Mouse (Mus musculus) testis, postnatal 14 days (tissue): ENCODE data around the gene Nf2.
"Not testable (repeated sequence)": the region's sequence is repeated elsewhere in the genome, so short reads cannot be mapped to it uniquely, and the experiment has no call there.

Experiments used
- DNase-seq: peaks from one replicate; pipeline ENCODE4 v3.0.0; 2021; ENCODE audit warnings: low spot score

The Nf2 gene

GRCm38 (mm10) chr11:4837342-4837741 is 12.0 kb downstream of the Nf2 start:
- no peak for DNase-seq

- DNase-seq: no peak
These were observed 12.6 kb downstream of the Nf2 start for GRCm38 (mm10) chr11:4836755-4837154.

DNA sequence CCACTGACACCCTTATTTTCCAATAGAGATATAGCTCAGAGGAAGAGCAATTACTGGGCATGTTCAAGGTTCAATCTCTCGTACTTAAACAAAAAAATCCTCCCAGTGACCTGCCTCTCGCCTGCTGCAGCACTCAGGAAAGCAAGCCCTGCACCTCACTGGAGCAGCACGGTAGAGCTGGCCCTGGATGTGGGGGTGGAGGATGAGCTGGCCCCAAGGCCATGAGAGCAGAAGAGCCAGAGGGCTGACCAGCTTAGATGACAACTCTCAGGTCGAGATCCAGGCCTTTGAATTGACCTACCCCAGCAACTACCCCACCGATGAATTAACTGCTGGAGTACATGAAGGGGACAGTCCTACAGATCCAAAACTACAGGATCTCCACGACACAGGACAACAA is 13.9 kb downstream of the Nf2 start:
- no peak for DNase-seq

DNA sequence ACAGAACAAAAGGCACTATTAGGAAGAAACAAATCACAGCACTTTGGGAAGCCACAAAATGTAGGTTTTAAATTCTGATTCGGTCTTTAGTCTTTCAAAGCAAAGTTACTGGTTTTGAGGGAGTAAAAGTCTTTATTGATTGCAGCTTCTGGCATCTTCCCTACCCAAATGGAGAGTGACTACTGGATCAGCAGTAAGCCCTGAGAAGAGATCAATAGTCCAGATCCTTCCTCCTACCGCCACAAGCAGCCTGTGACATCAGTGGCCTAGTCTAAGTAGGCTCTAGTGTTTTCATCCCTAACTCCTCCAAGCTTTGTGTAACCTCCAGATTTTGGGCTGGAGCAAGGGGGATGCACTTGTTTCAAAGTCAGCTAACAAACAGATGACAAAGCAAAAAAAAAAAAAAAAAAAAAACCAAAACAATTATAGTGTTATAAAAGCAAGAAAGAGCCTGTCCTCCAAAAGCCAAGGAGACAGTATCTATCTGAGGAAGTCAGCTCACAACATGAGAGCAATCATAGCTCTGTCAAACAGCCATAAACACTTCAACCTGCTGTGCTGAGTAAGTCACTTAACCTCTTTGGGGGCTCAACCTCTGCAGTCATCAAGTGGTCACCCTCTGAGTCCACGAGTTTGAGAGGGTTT is 15.9 kb downstream of the Nf2 start:
- no peak for DNase-seq

- no peak for DNase-seq
These were observed 18.3 kb downstream of the Nf2 start for GRCm38 (mm10) chr11:4831066-4831465.

DNA sequence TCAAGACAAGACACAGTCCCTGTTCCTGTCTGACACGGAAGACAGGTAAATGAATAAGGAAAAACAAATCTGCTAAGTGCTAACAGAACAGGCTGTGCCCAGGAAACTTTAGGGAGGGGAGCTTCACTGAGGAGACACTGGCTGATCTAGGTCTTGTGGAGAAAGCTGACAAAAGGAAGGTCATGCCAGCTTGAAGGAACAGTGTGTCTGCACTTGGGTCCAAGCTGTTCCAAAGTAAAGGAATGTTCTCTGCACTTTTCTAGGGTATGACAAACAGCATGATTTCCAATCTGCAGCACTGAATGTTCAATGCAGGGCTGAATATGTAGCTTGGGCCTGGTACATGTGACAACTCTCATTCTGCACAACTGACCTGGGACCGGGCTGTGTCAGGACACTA is 21.4 kb downstream of the Nf2 start:
- peak; percentile 17 for DNase-seq

GRCm38 (mm10) chr11:4827340-4827739 is 22.0 kb downstream of the Nf2 start:
- DNase-seq: no peak

DNA sequence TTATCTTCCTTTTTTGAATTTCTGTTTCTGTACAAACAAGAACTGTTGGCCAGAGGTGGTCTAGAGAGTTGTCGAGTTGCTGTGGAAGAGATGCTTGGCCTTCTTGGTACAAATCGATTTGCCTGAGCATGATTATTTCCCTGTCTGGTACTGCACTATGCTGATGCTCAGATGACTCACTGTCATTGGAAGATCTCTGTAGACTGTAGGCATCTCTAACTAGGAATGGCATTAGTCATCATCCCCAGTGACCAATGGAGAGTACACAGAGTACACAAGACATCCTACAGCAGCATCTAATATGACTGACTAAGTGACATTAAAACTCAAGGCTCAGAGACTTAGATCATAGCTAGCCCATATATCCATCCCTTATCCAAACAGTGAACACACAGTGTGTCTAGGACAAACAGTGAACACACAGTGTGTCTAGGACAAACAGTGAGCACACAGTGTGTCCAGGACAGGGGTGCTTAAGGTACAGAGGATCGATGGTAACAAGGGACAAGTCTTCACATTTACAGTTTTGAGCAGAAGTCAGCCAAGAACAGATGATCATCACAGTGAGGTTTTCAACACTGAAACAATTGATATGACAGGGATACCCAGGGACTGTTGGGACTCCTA is 23.1 kb downstream of the Nf2 start:
- DNase-seq: no peak

DNA sequence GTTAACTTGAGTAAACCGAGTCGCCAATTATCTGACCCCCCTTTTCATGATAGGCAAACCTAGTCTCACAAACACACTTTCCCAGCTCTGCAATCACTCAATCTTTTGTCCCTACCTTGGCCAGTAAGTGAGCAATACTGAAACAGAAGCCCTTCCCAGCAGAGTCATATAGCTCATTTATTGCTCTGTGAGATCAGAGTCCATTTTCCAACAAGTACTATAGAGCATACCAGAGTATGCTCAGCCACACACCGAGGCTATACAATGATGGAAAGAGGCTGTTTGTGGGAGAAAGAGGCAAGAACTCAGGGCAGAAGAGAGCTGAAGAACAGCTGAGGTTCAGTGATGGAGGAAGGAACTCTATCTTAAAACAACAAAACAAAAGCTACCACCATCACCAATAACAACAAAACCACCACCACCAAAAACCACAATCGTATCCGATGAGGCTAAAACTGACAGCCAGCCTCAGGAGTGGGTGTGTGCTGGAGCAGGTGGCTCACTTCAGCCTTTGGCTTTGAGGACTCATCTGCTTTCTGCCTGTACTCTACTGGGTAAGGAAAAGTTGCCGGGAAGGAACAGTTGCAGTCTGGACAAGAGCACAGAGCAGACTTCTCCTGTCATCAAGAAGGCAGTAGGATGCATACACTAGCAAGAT is 25.6 kb downstream of the Nf2 start:
- no peak for DNase-seq

DNA sequence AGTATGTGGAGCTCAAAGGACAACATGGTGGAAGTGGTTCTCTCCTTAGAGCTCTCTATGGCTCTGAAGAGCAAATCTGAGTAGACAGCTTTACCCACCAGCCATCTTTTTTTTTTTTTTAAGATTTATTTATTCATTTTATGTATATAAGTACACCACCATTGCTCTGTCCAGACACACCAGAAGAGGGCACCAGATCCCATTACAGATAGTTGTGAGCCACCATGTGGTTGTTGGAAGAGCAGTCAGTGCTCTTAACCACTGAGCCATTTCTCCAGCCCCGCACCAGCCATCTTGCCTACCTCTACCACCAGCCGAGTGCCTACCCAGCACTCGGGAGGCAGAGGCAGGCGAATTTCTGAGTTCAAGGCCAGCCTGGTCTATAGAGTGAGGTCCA is 26.9 kb downstream of the Nf2 start:
- not testable (repeated sequence) for DNase-seq

GRCm38 (mm10) chr11:4821492-4822445 is 27.6 kb downstream of the Nf2 start:
- no peak for DNase-seq

- DNase-seq: no peak
These were observed 34.6 kb downstream of the Nf2 start for GRCm38 (mm10) chr11:4814507-4815450.

- DNase-seq: no peak
These were observed 41.0 kb downstream of the Nf2 start for GRCm38 (mm10) chr11:4808311-4808710.

DNA sequence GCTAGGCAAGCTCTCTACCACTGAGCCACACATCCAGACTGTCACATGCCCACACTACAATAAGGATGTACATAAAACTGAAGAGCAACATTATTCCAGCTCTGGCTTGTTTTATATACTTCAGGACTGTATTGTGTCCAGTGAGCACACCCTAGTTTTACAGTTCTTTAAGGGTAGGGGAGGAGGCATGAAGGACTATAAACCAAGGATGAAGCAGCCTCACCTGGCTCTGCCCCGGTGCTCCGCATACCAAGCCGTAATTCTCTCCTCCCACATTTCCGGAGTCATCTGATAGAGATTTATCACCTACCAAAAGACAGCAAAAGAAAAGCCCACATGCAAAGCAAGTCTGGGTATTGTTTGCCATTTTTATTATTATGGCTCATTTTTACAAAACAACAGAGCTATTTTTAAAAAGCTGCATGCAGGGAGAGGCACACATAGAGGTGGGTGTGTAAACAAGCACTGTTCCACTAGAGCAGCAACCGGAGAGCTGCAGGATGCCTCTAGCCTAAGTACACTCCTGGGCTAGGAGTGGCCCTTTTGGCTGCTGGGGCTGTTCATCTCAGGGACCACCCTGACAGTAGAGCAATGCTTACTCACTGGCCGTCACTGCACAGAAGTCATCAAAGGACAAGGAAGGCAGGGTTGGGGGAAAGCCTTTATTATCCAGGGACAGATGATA is 43.2 kb downstream of the Nf2 start:
- no peak for DNase-seq

DNA sequence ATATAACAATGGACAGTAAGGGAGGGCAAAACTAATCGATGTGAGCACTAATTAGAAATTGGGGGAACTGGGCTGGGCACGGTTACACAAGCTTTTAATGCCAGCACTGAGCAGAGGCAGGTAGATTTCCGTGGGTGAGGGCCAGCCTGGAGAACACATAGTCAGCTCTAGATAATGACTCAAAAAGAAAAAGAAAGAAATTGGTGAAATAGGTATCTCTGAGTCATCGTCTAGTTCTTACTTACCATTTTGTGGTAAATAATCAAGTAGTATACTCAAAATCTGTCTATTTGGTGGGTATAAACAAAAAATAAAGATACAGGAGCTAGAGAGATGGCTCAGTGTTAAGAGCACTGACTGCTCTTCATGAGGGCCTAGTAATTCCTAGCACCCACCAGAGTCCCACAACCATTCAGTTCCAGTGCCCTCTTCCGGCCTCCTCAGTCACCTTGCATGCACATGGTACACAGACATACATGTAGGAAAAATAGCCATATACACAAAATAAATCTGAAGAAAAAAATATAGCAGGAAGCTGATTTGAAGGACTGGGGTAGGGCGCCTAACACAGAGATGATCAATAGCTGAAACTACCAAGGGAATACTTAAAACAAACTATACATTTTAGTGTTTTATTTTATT is 44.3 kb downstream of the Nf2 start:
- no peak for DNase-seq

DNA sequence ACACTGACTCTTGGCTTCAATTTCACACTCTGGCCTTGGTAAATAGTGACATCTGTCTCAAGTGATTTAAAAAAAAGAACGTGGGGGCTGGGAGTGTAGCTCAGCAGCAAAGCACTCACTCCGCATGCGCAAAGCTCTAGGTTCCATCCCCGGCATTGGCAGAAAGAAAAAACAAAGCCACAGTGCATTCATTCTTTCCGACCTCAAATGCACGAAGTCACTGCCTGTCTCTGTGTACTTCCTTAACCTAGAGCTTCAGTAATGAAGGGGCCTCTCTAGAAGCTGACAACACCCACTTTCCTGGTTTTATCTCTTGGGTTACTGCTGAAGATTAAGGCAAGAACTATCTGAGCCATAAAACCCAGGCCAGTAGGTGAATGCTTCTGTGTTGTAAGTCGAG is 45.4 kb downstream of the Nf2 start:
- no peak for DNase-seq

GRCm38 (mm10) chr11:4803426-4803825 is 45.9 kb downstream of the Nf2 start:
- no peak for DNase-seq

DNA sequence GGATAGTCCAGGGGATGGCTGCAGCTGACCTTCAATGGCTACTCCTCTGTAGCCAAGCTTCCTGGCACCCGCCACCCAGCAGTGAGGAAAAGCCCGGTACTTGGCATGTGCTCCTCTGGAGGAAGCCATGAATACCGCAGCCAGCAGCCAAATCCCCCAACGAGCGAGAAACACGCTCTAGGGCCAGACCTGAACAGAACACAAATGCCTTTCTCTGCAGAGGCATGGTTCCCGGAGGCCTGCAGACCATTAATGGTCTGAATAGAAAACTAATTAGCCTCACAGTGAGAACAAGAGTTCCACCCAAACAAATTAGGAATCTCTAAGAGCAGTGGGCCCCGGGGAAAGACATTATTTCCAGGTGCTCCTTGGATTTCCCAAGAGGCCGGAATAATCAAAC is 46.3 kb downstream of the Nf2 start:
- peak; percentile 26 for DNase-seq

DNA sequence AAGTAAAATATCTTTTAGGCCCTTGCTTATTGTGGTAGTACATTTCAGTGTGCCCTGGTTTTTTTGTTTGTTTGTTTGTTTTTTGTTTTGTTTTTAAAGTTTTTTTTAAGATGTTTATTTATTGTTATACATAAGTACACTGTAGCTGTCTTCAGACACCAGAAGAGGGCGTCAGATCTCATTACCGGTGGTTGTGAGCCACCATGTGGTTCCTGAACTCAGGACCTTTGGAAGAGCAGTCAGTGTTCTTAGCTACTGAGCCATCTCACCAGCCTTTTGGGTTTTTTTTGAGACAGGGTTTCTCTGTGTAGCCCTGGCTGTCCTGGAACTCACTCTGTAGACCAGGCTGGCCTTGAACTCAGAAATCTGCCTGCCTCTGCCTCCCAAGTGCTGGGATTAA is 46.9 kb downstream of the Nf2 start:
- DNase-seq: not testable (repeated sequence)

DNA sequence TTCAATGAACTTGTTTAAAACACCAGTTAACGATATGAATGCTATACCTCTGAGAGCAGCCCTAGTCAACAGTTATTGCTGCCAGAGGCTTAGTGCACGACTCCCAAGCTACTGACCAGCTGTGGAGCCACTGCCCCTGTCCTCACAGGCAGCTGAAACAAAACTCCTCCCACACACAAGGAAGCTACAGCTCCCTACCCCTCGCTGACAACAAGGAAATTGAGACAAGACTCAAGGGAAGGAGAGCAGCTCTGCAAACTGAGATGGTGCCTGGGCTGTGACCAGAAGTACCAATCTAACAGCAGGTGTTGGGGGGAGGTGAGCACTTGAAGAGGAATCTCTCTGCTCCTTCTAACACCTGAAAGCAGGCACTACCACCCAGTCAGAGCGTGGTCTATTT is 48.7 kb downstream of the Nf2 start:
- DNase-seq: no peak
